Mouse (Mus musculus): Measurements from ENCODE around the gene Hoxc9.

DNA sequence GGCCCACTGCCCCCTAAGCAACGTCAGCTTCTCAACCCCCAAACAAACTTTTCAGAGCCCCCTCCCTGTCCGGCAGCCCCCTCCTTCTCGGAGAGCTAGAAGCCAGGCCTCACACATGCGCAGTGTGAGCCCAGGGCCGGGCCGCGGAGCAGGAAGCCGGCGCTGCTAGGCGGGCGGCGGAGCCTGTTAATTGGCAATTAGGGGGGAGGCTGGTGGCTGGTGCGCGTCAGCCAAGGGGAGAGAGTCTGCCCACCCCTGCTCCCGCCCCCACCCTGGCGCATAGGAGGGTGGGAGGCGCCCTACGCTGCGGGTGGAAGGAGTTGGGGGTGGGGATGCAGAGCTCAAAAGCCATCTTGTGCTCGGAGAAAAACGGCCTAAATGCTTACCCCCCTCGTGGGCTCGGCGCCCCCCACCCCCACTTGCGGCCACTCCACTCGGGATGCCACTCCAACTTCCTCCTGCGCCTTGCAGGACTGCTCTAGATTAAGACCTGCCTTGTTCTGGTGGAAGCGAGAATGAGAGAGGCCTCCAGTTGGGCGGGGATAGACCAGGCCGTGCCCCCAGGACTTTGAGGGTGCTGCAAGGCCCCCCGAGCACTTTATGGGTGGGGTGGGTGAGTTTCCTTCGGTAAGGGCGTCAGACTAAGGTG lies 23.1 kb downstream of the Hoxc9 start:
- no peak for TF ChIP-seq CTCF (IDR thresholded peaks at IDR 0.05; ENCODE audit: extremely low read depth, insufficient read length, insufficient replicate concordance, low read depth, low read length)
- TF ChIP-seq POLR2A (IDR thresholded peaks at IDR 0.05; ENCODE audit: low read depth, low read length): no peak; the same call in 1 of the 2 replicates

Measured in small intestine, adult 2 months (tissue).